Mouse (Mus musculus): Measurements from ENCODE around the gene Gps2. TPM values are rescaled to one million over a fixed set of nuclear protein-coding genes. Genes with fewer than 3 reads are reported as not detected.
"Not testable (repeated sequence)": the region's sequence is repeated elsewhere in the genome, so short reads cannot be mapped to it uniquely, and the experiment has no call there.

Gps2 gene
- polyA plus RNA-seq, 1 experiment: 69.2 TPM

DNA sequence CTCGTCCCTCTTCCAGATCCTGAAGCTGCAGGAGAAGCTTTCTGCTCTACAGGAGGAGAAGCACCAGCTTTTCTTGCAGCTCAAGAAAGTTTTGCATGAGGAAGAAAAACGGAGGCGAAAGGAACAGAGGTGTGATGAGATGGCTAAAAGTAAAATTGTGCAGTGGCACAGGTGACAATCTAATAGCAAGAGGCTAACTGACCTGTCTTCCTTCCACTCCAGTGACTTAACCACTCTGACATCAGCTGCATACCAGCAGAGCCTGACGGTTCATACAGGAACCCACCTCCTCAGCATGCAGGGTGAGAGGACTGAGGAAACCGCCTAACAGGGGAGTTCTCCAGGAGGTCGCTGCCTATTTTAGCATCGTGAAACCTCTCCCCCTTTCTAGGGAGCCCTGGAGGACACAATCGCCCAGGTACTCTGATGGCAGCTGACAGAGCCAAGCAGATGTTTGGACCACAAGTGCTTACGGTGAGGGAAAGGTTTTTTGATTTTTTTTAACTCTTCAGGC is 1.3 kb downstream of the Gps2 start:
- WGBS: 29% methylated on average over 9 of the region's 9 CpGs
- DNase-seq (ENCODE audit: low read depth, low spot score): no peak

DNA sequence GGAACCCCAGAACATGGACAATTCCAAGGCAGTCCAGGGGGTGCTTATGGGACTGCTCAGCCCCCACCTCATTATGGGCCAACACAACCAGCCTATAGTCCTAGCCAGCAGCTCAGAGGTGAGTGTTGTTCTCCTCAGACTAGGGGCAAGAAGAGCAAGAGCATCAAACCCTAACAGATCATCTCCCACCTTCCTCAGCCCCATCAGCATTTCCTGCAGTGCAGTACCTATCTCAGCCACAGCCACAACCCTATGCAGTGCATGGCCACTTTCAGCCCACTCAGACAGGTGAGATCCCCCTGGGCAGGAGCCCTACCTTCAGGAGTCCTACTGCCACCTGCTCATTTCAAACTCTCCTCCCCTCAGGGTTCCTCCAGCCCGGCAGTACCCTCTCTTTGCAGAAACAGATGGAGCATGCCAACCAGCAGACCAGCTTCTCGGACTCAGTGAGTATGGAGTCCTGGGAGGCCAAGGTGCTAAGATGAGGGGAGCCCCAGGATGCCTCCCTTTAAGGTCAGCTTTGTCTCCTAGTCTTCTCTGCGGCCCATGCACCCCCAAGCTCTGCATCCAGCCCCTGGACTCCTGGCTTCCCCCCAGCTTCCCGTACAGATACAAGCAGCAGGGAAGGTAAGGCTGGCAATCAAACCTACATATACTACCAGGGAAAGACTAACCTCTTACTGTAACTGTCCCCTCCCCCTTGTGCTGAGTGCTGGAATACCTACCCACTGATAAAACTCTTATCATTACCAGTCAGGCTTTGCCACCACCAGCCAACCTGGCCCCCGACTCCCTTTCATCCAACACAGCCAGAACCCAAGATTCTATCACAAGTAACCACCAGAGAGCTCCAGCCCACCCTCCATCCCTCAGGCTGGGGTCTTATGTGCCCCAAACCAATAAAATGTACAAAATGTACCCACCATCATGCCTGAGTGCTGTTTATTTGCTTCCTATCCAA is 2.3 kb downstream of the Gps2 start:
- WGBS: 60% methylated on average over 5 of the region's 5 CpGs
- DNase-seq (ENCODE audit: low read depth, low spot score): no peak

DNA sequence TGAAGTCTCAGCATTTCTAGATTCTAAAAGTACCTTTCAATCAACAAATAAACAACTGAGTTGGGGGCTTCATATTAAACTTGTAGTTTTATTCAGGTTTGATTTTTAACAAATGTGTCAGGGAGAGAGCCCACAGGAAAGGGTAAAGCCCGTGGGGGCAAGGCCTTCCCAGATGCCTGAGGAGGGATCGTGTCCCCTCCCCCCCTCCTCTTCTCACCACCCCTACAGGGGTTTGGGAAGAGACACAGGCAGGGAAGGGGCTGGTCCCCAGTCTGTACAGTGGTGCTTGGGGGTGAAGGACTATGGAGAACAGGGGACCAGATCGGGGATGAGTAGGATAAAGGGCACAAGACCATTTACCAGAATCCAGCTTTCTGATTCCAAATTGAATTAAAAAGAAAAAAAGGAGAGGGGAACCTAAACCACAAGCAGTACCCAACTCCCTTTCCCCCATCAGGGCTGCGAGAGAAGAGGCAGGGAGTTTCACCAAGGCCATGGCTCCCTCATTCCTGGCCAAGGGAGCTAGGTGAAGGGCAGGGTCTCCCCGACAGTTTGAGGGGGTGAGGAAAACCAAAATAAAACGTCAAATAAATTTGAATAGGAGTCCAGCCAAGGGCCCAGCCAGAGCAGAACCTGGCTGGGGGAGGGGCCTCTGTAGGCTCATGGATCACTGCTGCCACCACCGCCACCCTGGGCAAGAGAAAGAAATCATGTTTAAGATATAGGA is 3.1 kb downstream of the Gps2 start:
- not testable (repeated sequence) for DNase-seq (ENCODE audit: low read depth, low spot score)
- 51% methylated on average over 7 of the region's 7 CpGs for WGBS

DNA sequence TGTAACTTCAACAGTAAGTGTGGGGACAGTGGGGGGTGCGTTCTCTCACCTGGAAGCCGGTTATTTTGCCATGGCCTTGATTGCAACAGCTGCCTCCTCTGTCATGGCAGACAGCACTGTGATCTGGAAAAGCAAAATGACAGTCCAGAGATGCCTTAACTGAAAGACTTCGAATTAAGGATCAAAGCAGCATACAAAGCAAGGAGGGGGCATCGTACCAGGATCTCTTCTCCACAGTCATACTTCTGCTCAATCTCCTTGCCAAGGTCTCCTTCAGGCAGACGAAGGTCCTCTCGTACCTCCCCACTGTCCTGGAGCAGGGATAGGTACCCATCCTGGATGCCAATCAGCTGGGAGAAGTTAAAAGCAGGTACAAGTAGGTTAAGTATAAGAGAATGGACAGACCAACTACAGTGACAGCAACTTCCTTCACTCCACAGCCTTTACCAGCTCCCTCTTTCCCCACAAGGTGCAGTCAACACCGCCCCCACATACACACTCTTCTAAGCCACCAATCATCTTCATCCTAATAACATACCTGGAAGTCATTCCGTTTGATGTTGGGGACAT is 3.8 kb downstream of the Gps2 start:
- WGBS: 79% methylated on average over 8 of the region's 8 CpGs
- DNase-seq (ENCODE audit: low read depth, low spot score): no peak

DNA sequence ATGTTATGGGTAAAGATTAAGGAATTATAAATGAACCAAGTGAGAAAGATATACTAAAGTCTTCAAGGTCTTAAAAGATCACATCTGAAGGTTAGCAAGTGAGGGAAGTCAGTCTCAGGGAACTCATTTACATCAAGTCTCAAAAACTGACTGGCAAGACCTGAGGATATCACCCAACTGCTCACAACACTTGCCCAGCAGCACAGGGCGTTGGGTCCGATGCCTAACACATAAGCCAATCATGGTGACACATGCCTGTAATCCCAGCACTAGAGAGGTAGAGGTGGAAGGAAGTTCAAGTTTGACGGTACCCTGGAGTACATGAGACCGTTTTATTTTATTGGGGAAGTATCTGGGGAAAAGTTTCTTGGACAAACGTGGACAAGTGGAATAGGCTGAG is 4.4 kb downstream of the Gps2 start:
- WGBS: 61% methylated on average over 5 of the region's 5 CpGs
- DNase-seq (ENCODE audit: low read depth, low spot score): no peak

DNA sequence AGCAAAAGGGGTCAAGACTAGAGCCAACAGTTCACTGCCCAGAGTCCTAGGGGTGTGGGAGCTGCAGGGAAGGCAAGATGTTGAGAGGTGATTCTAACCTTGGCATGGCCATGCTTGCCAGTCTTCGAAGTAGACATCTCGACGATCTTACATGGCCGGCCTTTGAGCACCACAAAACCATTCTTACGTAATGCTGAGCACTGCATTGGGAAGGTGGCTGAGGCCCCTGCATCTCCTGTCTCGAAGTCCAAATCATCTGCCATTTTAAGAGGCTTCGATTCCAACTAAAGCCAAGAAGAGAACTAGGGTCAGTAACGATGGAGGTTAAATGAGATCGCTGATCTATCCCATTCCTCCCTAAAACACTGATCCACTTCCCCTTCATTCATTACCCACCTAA is 5.4 kb downstream of the Gps2 start:
- DNase-seq (ENCODE audit: low read depth, low spot score): no peak
- WGBS: 49% methylated on average over 9 of the region's 9 CpGs

DNA sequence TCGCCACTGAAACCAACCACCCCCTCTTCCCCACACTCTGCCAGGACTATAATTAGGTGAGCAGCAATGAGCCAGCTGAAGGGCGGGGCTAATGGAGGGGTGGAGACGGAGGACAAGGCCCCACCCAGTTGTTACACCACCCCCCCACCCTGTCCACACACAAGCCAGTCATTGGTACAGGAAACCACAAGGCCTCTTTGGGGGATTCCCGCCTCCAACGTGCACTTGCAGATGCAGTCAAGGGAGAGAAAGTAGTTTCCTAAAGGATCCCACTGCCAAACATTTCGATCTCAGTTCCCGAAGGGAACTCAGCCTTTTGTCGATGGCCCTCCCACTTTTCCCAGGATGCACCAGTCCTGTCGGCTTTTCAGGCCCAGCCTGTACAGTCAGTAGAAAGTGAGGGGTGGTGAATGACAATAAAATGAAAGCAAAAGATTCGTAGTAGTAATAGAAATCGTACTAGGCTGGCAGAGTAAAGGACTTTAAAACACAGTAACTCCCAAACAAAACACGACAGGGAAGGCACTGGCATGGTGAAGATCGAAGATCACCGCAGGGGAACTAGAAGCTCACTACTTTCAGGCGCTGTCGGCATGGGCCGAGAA is 6.1 kb downstream of the Gps2 start:
- DNase-seq (ENCODE audit: low read depth, low spot score): no peak
- WGBS: under 1% methylated on average over 17 of the region's 17 CpGs

DNA sequence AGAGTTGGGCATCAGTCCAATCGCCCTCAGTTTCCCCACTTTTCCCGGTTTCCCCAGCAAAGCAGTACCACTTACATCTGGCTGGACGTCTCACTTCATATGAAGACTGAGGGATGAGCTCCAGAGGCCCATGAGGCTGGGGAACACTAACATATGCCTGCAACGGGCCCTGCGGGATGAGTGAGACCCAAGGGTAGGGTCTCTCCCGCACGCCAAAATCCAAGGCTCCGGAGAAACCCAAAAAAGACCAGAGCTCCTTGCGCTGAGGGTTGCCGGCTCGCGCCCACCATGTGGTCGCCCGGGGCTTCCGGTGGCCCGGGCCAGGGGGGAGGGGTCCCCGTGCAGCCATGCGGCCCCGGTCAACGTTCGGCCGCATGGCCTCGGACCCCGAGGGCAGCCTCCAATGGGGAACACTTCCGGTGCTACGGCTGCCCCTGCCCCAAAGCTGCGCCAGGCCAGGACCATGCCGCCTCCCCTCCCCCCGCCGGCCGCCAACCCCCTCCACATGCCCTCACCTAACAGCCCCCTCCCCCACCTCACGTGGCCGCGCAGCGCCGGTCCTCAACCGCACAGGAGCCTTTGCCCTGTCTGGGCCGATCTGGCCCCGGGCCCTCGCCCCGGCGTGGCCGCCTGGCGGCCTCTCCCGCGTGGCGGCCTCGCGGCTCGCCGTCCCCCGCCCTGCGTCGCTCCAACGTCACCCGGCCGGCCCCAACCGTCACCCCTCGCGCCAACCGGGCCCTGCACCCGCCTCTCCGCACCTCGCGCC is 6.8 kb downstream of the Gps2 start:
- no peak for DNase-seq (ENCODE audit: low read depth, low spot score)
- WGBS: under 1% methylated on average over 65 of the region's 65 CpGs

DNA sequence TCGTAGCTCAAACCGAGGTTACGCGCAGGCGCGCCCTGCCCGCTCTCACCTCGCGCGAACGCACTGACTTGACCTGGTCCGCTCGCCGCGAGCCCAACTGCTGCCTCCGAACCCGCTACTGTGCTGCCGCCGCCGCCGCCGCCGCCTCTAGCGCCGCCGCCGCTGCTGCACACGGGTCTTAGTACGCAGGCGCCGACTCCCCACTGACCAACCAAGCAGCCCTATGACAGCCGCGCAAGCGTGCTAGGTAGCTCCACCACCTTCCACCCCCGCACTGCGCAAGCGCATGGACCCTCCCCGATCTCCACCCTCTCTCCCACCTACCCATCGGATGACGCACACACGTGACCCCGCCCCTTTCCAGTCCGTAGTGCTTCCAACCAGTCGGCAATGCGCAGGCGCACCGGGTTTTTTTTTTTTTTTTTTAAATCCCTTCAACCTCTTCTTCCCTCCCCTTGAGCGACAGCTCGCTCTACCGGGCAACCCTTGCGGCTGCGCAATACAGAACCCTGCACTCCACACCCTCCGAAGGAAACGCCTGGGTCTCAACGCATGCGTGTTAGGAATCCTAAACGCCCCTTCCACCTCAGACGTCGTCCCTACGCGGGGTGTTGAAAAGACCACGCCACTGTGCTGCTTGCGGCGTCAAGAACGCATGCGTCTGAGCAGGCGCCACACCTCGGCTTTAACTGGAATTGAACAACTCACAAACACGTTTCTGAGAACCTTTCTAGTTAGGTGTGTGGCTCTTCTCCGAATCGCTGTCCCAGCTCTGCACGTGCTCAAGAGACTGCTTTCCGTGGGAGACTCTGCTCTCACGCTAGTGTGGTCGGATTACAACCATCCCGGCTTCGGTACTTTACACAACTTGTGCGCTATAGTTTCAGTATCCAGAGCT is 7.7 kb downstream of the Gps2 start, which contains the start of gene Eif5a:
Eif5a (minus strand) TSS at position 845 of the 898 bp plus-strand sequence.
- peak; percentile 98 for DNase-seq (ENCODE audit: low read depth, low spot score)
- under 1% methylated on average over 78 of the region's 78 CpGs for WGBS

DNA sequence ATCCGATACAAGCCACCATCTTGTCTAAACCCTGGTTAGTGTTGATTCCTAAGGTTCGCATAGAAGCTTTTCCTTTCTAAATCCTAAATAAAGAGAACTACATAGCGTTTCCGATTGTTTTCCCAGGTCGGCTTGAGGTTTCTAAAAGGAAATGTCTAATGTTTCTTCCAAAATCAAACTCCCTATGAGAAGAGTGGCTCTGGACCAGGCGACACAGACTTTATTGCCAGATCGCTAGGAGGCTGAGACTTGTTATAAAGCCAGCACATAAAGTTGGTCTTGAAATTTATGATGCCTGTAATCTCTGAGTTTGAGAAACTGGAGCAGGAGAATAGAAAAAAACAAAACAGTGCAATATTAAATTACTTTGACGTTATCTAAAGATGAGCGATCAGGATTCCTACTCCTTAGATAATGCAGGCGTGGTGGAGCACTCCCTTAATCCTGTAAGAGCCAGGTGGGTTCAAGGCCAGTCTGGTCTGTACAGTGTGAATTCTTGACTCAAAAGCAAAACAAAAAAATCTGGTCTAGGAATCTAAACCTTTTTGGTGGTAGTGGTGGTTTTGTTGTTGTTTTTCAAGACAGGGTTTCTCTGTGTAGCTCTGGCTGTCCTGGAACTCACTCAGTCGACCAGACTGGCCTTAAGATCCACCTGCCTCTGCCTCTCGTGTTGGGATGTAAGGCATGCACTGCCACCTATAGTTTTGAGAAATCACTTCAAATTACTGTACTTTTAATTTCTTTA is 8.5 kb downstream of the Gps2 start:
- 2% methylated on average over 12 of the region's 12 CpGs for WGBS
- DNase-seq (ENCODE audit: low read depth, low spot score): no peak

DNA sequence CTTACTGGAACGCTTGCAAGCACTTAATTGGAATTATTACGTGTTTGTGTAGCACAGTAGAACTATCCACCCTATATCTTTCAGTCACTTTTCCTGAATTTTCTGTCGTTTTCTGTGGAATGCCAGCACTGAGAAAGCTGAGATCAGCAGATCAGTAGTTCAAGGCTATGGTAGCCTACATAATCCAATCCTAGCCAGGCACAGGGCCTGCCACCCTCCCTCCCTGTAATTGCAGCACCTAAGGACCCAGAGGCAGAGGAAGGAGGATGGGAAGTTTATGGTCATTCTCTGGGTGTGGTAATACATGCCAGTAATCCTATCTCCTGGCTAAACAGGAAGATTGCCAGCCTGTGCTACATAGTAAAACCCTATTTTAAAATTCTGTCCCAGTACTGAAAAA is 9.1 kb downstream of the Gps2 start:
- DNase-seq (ENCODE audit: low read depth, low spot score): no peak
- WGBS: 51% methylated on average over 3 of the region's 3 CpGs

DNA sequence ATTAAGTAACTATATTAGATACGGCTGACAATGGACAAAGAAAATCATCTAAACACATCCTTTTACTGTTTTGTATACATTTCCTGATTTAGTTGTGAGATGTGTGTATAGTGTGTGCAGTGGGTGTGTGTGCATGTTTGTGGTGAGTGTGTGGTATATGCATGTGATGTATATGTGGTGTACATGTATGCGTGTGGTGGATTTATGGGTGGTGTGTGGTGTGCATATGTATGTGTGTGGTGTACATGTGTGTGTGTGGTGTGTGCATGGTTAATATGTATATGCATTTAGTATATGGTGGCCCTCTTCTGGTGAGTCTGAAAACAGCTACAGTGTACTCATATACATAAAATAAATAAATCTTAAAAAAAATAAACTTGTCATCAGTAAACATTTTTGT is 13.8 kb downstream of the Gps2 start:
- WGBS: 94% methylated on average over 2 of the region's 2 CpGs

DNA sequence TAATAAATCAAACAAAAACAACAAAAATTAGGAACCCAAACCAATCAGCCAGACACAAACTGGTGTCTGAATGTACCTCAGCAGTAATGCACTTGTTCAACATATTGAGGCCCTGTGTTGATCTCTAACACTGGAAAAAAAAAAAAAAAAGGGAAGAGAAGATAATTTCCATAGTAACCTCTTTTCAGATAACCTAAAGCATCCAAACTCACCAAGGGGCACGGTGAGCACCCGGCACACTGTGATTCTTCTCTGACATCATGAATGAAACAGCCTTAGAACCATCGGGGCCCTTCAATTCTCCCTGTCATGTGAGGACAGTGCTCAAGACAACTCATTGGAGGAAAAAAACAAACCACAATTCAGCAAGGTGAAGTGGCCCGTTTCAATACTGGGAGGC is 16.0 kb downstream of the Gps2 start:
- 65% methylated on average over 4 of the region's 4 CpGs for WGBS
- no peak for DNase-seq (ENCODE audit: low read depth, low spot score)

More for the DNA sequence above, 13.8 kb downstream of the Gps2 start:
- no peak for DNase-seq (ENCODE audit: low read depth, low spot score)

DNA sequence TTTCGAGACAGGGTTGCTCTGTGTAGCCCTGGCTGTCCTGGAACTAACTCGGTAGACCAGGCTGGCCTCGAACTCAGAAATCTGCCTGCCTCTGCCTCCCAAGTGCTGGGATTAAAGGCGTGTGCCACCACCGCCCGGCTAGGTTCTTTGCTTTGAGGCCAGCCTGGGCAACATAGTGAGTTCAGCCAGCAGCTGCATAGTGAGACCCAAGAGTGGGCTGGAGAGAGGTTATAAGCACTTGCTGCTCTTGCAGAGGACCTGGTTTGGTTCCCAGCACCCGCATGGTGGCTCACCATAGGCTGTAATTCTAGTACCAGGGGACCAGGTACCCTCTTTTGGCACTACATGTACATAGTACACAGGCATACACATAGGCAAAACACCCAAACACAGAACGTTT is 16.5 kb downstream of the Gps2 start:
- WGBS: 90% methylated on average over 8 of the region's 8 CpGs
- DNase-seq (ENCODE audit: low read depth, low spot score): not testable (repeated sequence)

DNA sequence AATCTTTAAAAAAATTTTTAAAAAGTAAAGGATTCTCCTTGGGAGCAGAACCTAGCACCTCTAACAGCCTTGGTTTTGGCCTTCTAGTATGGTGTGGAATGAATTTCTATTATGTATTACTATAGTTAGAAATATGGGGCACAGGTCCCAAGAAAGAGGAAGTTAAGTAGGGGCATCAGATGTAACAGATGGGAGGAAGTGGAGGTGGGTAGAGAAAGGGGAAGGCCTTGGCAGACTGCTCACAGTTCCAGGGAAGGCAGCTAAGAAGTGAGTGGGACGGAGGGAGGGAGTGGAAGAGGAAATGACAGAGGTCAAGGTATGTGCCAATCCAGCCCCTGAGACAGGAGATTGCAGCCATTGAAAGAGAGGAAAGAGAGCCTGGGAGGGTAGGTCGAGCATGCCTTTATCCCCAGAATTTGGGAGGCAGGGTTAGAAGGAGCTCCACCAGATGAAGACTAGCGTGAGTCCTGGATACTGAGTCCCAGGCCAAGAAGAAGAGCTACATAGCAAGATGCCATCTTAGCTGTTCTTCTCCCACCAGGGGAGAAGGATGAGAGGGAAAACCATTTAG is 17.4 kb downstream of the Gps2 start:
- WGBS: 64% methylated on average over 3 of the region's 3 CpGs
- no peak for DNase-seq (ENCODE audit: low read depth, low spot score)

DNA sequence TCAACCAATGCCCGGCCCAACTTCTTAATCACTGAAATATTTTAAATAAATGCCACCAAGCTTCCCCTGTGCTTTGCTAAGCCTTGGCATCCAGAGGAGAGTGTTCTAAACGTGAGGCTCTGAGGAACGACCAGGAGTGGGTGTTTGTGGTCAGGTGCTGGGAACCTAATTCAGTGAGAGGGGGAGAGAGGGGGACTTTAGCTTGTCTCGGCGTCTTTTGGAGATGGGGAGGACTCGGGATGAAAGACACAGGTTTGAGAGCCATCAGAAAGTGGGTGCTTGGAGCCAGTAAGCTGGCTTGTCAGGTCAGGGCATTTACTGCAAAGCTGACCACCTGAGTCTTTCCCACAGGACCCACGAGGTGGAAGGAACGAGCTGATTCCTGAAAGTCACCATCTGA is 18.1 kb downstream of the Gps2 start:
- WGBS: 68% methylated on average over 8 of the region's 8 CpGs
- no peak for DNase-seq (ENCODE audit: low read depth, low spot score)

DNA sequence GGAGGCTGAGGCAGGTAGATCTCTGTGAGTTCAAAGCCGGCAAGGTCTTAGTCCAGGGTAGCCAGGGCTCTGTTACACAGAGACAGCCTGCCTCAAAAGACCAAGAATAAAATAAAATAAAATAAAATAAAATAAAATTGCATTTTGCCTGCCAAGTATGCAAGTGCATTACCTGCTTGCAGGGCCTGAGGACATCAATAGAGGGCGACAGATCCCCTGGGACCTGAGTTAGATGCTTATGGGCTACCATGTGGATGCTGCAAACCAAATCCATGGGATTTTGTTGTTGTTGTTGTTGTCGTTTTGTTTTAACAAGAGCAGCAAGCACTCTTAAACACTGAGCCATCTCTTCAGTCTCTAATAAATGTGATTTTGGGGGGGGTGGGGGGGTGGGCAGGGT is 18.6 kb downstream of the Gps2 start:
- 46% methylated on average over 3 of the region's 3 CpGs for WGBS
- no peak for DNase-seq (ENCODE audit: low read depth, low spot score)

Measured in large intestine, adult 2 months (tissue).